Mouse (Mus musculus) ovary, postnatal 14 days (tissue): ENCODE measurements around the gene Agpat3.

Experiments used
- DNase-seq: peaks from one replicate; pipeline ENCODE4 v3.0.0; 2022; ENCODE audit warnings: low spot score

The Agpat3 gene

GRCm38 (mm10) chr10:78255646-78256059 lies 96.6 kb downstream of the Agpat3 start:
- no peak for DNase-seq

GRCm38 (mm10) chr10:78247206-78247605 lies 105.1 kb downstream of the Agpat3 start:
- DNase-seq = no peak

GRCm38 (mm10) chr10:78246725-78247124 lies 105.6 kb downstream of the Agpat3 start:
- DNase-seq = no peak

- DNase-seq = no peak
Measured at GRCm38 (mm10) chr10:78245225-78245547, 107.1 kb downstream of the Agpat3 start.

GRCm38 (mm10) chr10:78244438-78245224 lies 107.7 kb downstream of the Agpat3 start, which contains the start of gene Trappc10:
TSS of gene Trappc10 (minus strand) at chr10:78244641.
- DNase-seq = peak; percentile 75

GRCm38 (mm10) chr10:78244058-78244437 lies 108.2 kb downstream of the Agpat3 start:
- peak; percentile 17 for DNase-seq

GRCm38 (mm10) chr10:78238926-78239325 lies 113.4 kb downstream of the Agpat3 start:
- no peak for DNase-seq

- no peak for DNase-seq
Measured at GRCm38 (mm10) chr10:78238297-78238696, 114.0 kb downstream of the Agpat3 start.

GRCm38 (mm10) chr10:78237809-78238208 lies 114.5 kb downstream of the Agpat3 start:
- DNase-seq = no peak

- no peak for DNase-seq
Measured at GRCm38 (mm10) chr10:78236885-78237629, 115.2 kb downstream of the Agpat3 start.

- no peak for DNase-seq
Measured at GRCm38 (mm10) chr10:78233756-78234155, 118.5 kb downstream of the Agpat3 start.

GRCm38 (mm10) chr10:78233161-78233560 lies 119.1 kb downstream of the Agpat3 start:
- no peak for DNase-seq

GRCm38 (mm10) chr10:78232301-78232980 lies 119.8 kb downstream of the Agpat3 start:
- DNase-seq = no peak

- no peak for DNase-seq
Measured at GRCm38 (mm10) chr10:78228560-78228928, 123.7 kb downstream of the Agpat3 start.

- no peak for DNase-seq
Measured at GRCm38 (mm10) chr10:78227875-78228559, 124.3 kb downstream of the Agpat3 start.

- no peak for DNase-seq
Measured at GRCm38 (mm10) chr10:78224136-78224535, 128.2 kb downstream of the Agpat3 start.

GRCm38 (mm10) chr10:78222908-78223307 lies 129.4 kb downstream of the Agpat3 start:
- no peak for DNase-seq

GRCm38 (mm10) chr10:78221315-78221714 lies 131.0 kb downstream of the Agpat3 start:
- DNase-seq = no peak

- no peak for DNase-seq
Measured at GRCm38 (mm10) chr10:78219528-78219927, 132.8 kb downstream of the Agpat3 start.
